Mouse (Mus musculus) MEL (cell line): ENCODE measurements around the gene Il2ra. TPM values are rescaled to one million over a fixed set of nuclear protein-coding genes. Genes with fewer than 3 reads are reported as not detected.

Source experiments
- DNase-seq: peaks from one replicate; pipeline ENCODE4 v3.0.0; 2011; ENCODE audit warnings: low read depth, low spot score
- H3K27ac ChIP-seq: 2 replicates; pipeline ENCODE4 v1.5.1; 2012; ENCODE audit warnings: low read depth, mild to moderate bottlenecking, control low read depth, low read length, moderate library complexity; ENCODE audit not compliant: control insufficient read depth
- H3K27me3 ChIP-seq, 2 experiments: fragments of 150-350 bp in 1 of 2; sonication (generic) in 1 of 2; 2 replicates each; pipeline ENCODE4 v1.6.1; 2012; ENCODE audit warnings: low read length in 2 of 2, mild to moderate bottlenecking in 2 of 2, improper control_type of control experiment in 1 of 2, moderate library complexity in 1 of 2; ENCODE audit not compliant: insufficient read depth in 2 of 2, control insufficient read depth in 1 of 2
- H3K36me3 ChIP-seq, 2 experiments: 2 replicates each; pipeline ENCODE4 v1.6.1; 2012 to 2014; ENCODE audit warnings: low read length in 2 of 2, improper control_type of control experiment in 1 of 2, inconsistent platforms in 1 of 2, mild to moderate bottlenecking in 1 of 2; ENCODE audit not compliant: insufficient read depth in 2 of 2, control insufficient read depth in 1 of 2
- H3K4me1 ChIP-seq, 2 experiments: fragments of 150-350 bp in 1 of 2; sonication (generic) in 1 of 2; 2 replicates each; pipeline ENCODE4 v1.6.1; 2012; ENCODE audit warnings: low read length in 2 of 2, improper control_type of control experiment in 1 of 2, mild to moderate bottlenecking in 1 of 2; ENCODE audit not compliant: insufficient read depth in 2 of 2, control insufficient read depth in 1 of 2
- H3K4me3 ChIP-seq, 2 experiments: fragments of 150-350 bp in 1 of 2; sonication (generic) in 1 of 2; 2 replicates each; pipeline ENCODE4 v1.5.1; 2012; ENCODE audit warnings: low read depth in 2 of 2, low read length in 2 of 2, mild to moderate bottlenecking in 2 of 2, moderate library complexity in 2 of 2, control low read depth in 1 of 2, improper control_type of control experiment in 1 of 2; ENCODE audit not compliant: control insufficient read depth in 1 of 2, insufficient read depth in 1 of 2
- H3K79me2 ChIP-seq: 2 replicates; pipeline ENCODE4 v1.6.1; 2012; ENCODE audit warnings: mild to moderate bottlenecking, low read length, moderate library complexity; ENCODE audit not compliant: control insufficient read depth, poor library complexity, insufficient read depth
- H3K9ac ChIP-seq: 2 replicates; pipeline ENCODE4 v1.6.1; 2012; ENCODE audit warnings: low read depth, mild to moderate bottlenecking, control low read depth, low read length, moderate library complexity; ENCODE audit not compliant: control insufficient read depth, poor library complexity, severe bottlenecking
- H3K9me3 ChIP-seq: fragments of 150-350 bp; sonication (generic); replicated peaks from 2 replicates; pipeline ENCODE4 v1.6.1; 2012; ENCODE audit warnings: mild to moderate bottlenecking, low read length, improper control_type of control experiment, moderate library complexity; ENCODE audit not compliant: insufficient read depth
- BHLHE40 ChIP-seq: IDR thresholded peaks from 2 replicates; pipeline ENCODE4 v1.6.1; 2012; ENCODE audit warnings: low read depth, mild to moderate bottlenecking, inconsistent platforms, low read length, improper control_type of control experiment, borderline replicate concordance
- CHD2 ChIP-seq: IDR thresholded peaks from 2 replicates; pipeline ENCODE4 v1.6.1; 2011; ENCODE audit warnings: low read length, improper control_type of control experiment
- ELF1 ChIP-seq: IDR thresholded peaks from 2 replicates; pipeline ENCODE4 v1.6.1; 2014; ENCODE audit warnings: low read depth, mild to moderate bottlenecking, inconsistent platforms, low read length, improper control_type of control experiment, moderate library complexity
- EP300 ChIP-seq, 2 experiments: IDR thresholded peaks; 2 replicates each; pipeline ENCODE4 v1.6.1; 2011; ENCODE audit warnings: improper control_type of control experiment in 2 of 2, low read length in 2 of 2, low read depth in 1 of 2, mild to moderate bottlenecking in 1 of 2
- HCFC1 ChIP-seq: IDR thresholded peaks from 2 replicates; pipeline ENCODE4 v1.6.1; 2012; ENCODE audit warnings: low read depth, mild to moderate bottlenecking, inconsistent platforms, low read length, improper control_type of control experiment, moderate library complexity
- KAT2A ChIP-seq: conservative IDR thresholded peaks from 2 replicates; pipeline ENCODE4 v1.6.1; 2012; ENCODE audit warnings: low read depth, low read length, improper control_type of control experiment, inconsistent platforms
- MAX ChIP-seq: IDR thresholded peaks from 2 replicates; pipeline ENCODE4 v1.6.1; 2011; ENCODE audit warnings: low read length, improper control_type of control experiment
- MXI1 ChIP-seq: IDR thresholded peaks from 2 replicates; pipeline ENCODE4 v1.6.1; 2011; ENCODE audit warnings: mild to moderate bottlenecking, low read depth, low read length, improper control_type of control experiment
- POLR2AphosphoS2 ChIP-seq: IDR thresholded peaks from 2 replicates; pipeline ENCODE4 v1.6.1; 2011; ENCODE audit warnings: low read length, improper control_type of control experiment
- POLR2AphosphoS5 ChIP-seq: IDR thresholded peaks from 2 replicates; pipeline ENCODE4 v1.6.1; 2012; ENCODE audit warnings: low read depth, borderline replicate concordance, mild to moderate bottlenecking, inconsistent platforms, low read length, moderate library complexity, mixed read lengths
- RAD21 ChIP-seq: IDR thresholded peaks from 2 replicates; pipeline ENCODE4 v1.6.1; 2011; ENCODE audit warnings: mild to moderate bottlenecking, low read depth, low read length, improper control_type of control experiment
- TCF12 ChIP-seq: IDR thresholded peaks from 2 replicates; pipeline ENCODE4 v1.6.1; 2014; ENCODE audit warnings: low read depth, mild to moderate bottlenecking, inconsistent platforms, low read length, improper control_type of control experiment, moderate library complexity
- UBTF ChIP-seq: IDR thresholded peaks from 2 replicates; pipeline ENCODE4 v1.6.1; 2012; ENCODE audit warnings: low read depth, mild to moderate bottlenecking, inconsistent platforms, low read length, improper control_type of control experiment, moderate library complexity, borderline replicate concordance; ENCODE audit not compliant: insufficient read depth
- USF1 ChIP-seq: IDR thresholded peaks from 2 replicates; pipeline ENCODE4 v1.6.1; 2014; ENCODE audit warnings: low read depth, mild to moderate bottlenecking, inconsistent platforms, low read length, improper control_type of control experiment, moderate library complexity
- USF2 ChIP-seq, 2 experiments: IDR thresholded peaks; 2 replicates each; pipeline ENCODE4 v1.6.1; 2011 to 2012; ENCODE audit warnings: improper control_type of control experiment in 2 of 2, low read length in 2 of 2, borderline replicate concordance in 1 of 2, inconsistent platforms in 1 of 2, low read depth in 1 of 2, mild to moderate bottlenecking in 1 of 2; ENCODE audit not compliant: insufficient read depth in 1 of 2
- ZKSCAN1 ChIP-seq: IDR thresholded peaks from 2 replicates; pipeline ENCODE4 v1.6.1; 2012; ENCODE audit warnings: low read depth, mild to moderate bottlenecking, inconsistent platforms, low read length, improper control_type of control experiment, moderate library complexity
- polyA plus RNA-seq, 2 experiments: library from polyadenylated mRNA; stranded (reverse) in 1 of 2; unstranded in 1 of 2; fragments of >175 nt in 1 of 2; fragments of >200 nt in 1 of 2; gene quantifications; 2 replicates each; pipeline versions ENCODE4 v1.2.1 to v1.2.4; 2012; ENCODE audit warnings: low replicate concordance in 2 of 2, low read depth in 1 of 2; ENCODE audit not compliant: insufficient read length in 2 of 2, insufficient read depth in 1 of 2, missing spikeins in 1 of 2
- total RNA-seq: library from RNA; depleted of rRNA; stranded (reverse); fragments of 300-350 nt; gene quantifications from 2 replicates; pipeline ENCODE4 v1.2.3, GENCODE M21; 2012

Il2ra gene
- total and polyA plus RNA-seq, 3 experiments, result not detected

DNA sequence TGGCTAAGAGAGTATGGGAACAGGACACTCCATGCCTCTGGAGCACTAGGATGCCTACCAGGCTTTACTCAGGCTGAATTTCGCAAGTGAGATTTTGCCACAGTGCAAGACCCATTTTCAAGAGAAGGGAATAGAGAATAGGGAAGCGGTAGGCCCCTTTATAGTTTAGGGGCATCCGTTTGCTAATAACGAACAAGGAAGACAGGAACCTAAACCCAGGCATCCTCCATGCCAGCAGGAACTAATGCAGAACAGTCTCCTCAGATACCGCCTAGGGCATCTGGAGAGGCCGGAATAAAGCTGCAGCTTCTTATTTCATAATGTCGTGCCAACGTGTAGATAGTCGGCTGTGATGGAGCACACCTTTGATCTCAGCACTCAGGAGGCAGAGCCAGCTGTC, 80.0 kb downstream of the Il2ra start:
- Histone ChIP-seq H3K9me3 (no peaks in the 10 kb centered on the region), H3K4me1 (no peaks in the 10 kb centered on the region)
- no peak for DNase-seq
- TF ChIP-seq CHD2 (no peak), TCF12 (no peak), POLR2AphosphoS2 (no peak), RAD21 (no peak), ELF1 (no peak), MAX (no peak), USF1 (no peak), UBTF (no peak), ZKSCAN1 (no peak), BHLHE40 (no peak), EP300 (IDR thresholded peaks at IDR 0.05; ENCODE audit: low read depth in 1 of 2, low read length in 2 of 2) (no peak), USF2 (IDR thresholded peaks at IDR 0.05; ENCODE audit: borderline replicate concordance in 1 of 2, insufficient read depth in 1 of 2, low read depth in 1 of 2, low read length in 2 of 2) (no peak), POLR2AphosphoS5 (no peak)
- TF ChIP-seq, all 39 proteins: peak for 0
- H3K36me3 ChIP-seq, result no peaks in the 10 kb centered on the region
- no peak overlapping the region for H3K9ac ChIP-seq
- H3K27me3 ChIP-seq, result no peaks in the 10 kb centered on the region; a peak in 1 of 4 replicates
- no peak overlapping the region for H3K4me3 ChIP-seq
- H3K79me2 ChIP-seq, result no peaks in the 10 kb centered on the region
- no peak overlapping the region for H3K27ac ChIP-seq

GRCm38 (mm10) chr2:11727574-11727973, 85.0 kb downstream of the Il2ra start:
- DNase-seq, result no peak

More at GRCm38 (mm10) chr2:11727574-11727973, 85.0 kb downstream of the Il2ra start:
- Histone ChIP-seq H3K4me1 (no peaks in the 10 kb centered on the region), H3K9me3 (no peaks in the 10 kb centered on the region), H3K9ac (no peak overlapping the region), H3K79me2 (no peaks in the 10 kb centered on the region), H3K27ac (no peak overlapping the region), H3K27me3 (no peaks in the 10 kb centered on the region; a peak in 1 of 4 replicates), H3K36me3 (no peaks in the 10 kb centered on the region), H3K4me3 (no peak overlapping the region)
- TF ChIP-seq HCFC1 (no peak), KAT2A (no peak), POLR2AphosphoS2 (no peak), MAX (no peak), UBTF (no peak), POLR2AphosphoS5 (no peak), TCF12 (no peak), MXI1 (no peak)
